Mouse (Mus musculus) hindbrain, embryonic 14.5 days (tissue): ENCODE measurements around the gene Baz2b. TPM values are rescaled to one million over a fixed set of nuclear protein-coding genes. Genes with fewer than 3 reads are reported as not detected.
A peak's percentile ranks its signal among the peaks of the same experiment; 100 is the strongest.

Experiments
- ATAC-seq: fragments of 200-750 bp; cut with Nextera tagmentation; 2 replicates; pipeline ENCODE4 v1.8.0; 2017; ENCODE audit warnings: moderate number of reproducible peaks, mild to moderate bottlenecking, moderate TSS enrichment, moderate library complexity; ENCODE audit not compliant: low FRiP score
- DNase-seq: peaks from one replicate; pipeline ENCODE4 v3.0.0-alpha.2; 2015; ENCODE audit warnings: low spot score
- H3K27ac ChIP-seq: fragments of 300-500 bp; sonication (generic); 2 replicates; pipeline ENCODE4 v1.5.1; 2014; ENCODE audit warnings: mild to moderate bottlenecking, moderate library complexity
- H3K27me3 ChIP-seq: fragments of 300-500 bp; sonication (generic); 2 replicates; pipeline ENCODE4 v1.6.1; 2014; ENCODE audit warnings: mild to moderate bottlenecking, low read length, mixed read lengths; ENCODE audit not compliant: control insufficient read depth, insufficient read depth
- H3K36me3 ChIP-seq: fragments of 300-500 bp; sonication (generic); replicated peaks from 2 replicates; pipeline ENCODE4 v1.6.1; 2014; ENCODE audit not compliant: control insufficient read depth, insufficient read depth
- H3K4me1 ChIP-seq: fragments of 300-500 bp; sonication (generic); replicated peaks from 2 replicates; pipeline ENCODE4 v1.6.1; 2014; ENCODE audit warnings: antibody characterized with exemption, low read length, mixed read lengths; ENCODE audit not compliant: control insufficient read depth, insufficient read depth
- H3K4me2 ChIP-seq: fragments of 300-500 bp; sonication (generic); replicated peaks from 2 replicates; pipeline ENCODE4 v1.6.1; 2014; ENCODE audit warnings: mild to moderate bottlenecking, moderate library complexity
- H3K4me3 ChIP-seq: fragments of 300-500 bp; sonication (generic); replicated peaks from 2 replicates; pipeline ENCODE4 v1.5.1; 2014; ENCODE audit warnings: mild to moderate bottlenecking, low read length
- H3K9ac ChIP-seq: fragments of 300-500 bp; sonication (generic); 2 replicates; pipeline ENCODE4 v1.6.1; 2014
- H3K9me3 ChIP-seq: fragments of 300-500 bp; sonication (generic); 2 replicates; pipeline ENCODE4 v1.6.1; 2016; ENCODE audit warnings: low read length; ENCODE audit not compliant: control insufficient read depth
- WGBS: fragments of 180-500 bp; shearing (Covaris S2); extraction: QIAGEN DNeasy Blood & Tissue Kit; methylation state at CpG from one replicate; pipeline ENCODE4 v1.1.7; 2014; 5-methylcytosine and 5-hydroxymethylcytosine counted together
- polyA plus RNA-seq: library from polyadenylated mRNA; unstranded; fragments of >200 nt; fragmentation: Nextera tagmentation; extraction: Ambion mirVana; gene quantifications from 2 replicates; pipeline ENCODE4 v1.2.1, GENCODE M21; 2014

Gene Baz2b
- polyA plus RNA-seq, 1 experiment from 2014 or later, result 81.2 TPM

DNA sequence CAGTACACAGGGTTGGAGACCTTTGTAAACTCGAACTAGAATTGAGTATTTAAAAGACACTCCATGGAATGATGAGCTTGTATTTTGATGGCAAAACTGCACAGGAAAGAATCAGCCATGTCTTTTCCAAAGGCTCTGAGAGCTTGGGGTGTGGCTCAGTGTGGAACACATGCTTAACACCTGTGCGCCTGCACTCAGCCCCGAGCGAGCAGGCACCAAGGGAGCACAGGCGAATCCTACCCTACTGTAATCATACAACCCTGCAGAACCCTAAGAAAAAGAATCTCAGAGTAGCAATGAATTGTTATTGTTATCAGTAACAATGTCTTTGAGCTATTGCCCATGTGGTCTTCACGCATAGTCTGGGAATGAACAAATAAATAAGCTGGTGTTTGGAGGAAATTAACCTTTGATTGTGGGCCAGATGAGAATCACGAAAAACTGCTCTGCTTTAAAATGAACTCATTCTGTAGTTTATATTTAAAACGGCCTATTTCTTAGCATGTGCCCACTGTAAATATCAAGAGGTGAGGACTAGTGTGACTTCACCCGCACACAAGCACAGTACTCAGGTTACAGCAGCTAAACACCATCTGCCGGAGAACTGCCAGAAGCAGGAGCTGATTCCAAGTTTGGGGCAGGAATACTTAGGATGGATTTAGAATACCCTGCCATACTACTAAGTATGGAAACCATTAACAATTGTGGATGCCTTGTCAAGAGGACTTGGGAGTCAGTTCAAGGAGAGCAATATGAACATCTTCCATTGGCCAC lies 77.2 kb downstream of the Baz2b start:
- Histone ChIP-seq H3K27me3 (no peaks in the 10 kb centered on the region), H3K9ac (no peak overlapping the region), H3K27ac (no peak overlapping the region), H3K36me3 (no peaks in the 10 kb centered on the region), H3K4me2 (no peak overlapping the region), H3K9me3 (no peaks in the 10 kb centered on the region), H3K4me3 (no peak overlapping the region), H3K4me1 (peaks cover 3% of the 10 kb centered on the region)
- DNase-seq, result no peak
- ATAC-seq, result no peak
- WGBS, result 76% methylated on average over 10 of the region's 10 CpGs

GRCm38 (mm10) chr2:60128631-60129030 lies 81.0 kb downstream of the Baz2b start:
- H3K36me3 ChIP-seq, result no peaks in the 10 kb centered on the region
- no peaks in the 10 kb centered on the region for H3K27me3 ChIP-seq
- no peak for ATAC-seq
- H3K4me2 ChIP-seq, result no peak overlapping the region
- WGBS, result 94% methylated on average over 7 of the region's 7 CpGs
- H3K9me3 ChIP-seq, result no peaks in the 10 kb centered on the region
- no peak overlapping the region for H3K4me3 ChIP-seq
- DNase-seq, result no peak
- H3K9ac ChIP-seq, result no peak overlapping the region
- no peak overlapping the region for H3K27ac ChIP-seq
- peaks cover 11% of the 10 kb centered on the region for H3K4me1 ChIP-seq

DNA sequence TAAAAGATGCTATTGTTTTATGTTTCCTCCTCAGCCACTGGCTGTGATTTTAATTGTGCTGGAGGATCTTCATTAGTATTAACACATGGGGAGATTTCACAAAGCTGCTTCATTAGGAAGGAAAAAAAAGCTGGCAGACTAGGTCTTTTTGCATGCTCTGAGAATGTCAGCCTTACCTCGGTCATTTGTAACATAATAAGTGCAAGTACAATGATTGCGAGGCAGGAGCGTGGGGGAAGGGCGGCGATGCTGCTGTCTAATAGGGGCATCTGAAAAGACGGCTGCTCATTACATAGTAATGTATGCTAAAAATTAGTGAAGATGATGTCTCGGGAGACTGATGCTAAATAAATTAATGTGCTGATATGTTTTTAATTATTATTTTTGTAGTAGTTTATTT lies 82.8 kb downstream of the Baz2b start:
- peak; percentile 55 for ATAC-seq
- Histone ChIP-seq H3K36me3 (no peaks in the 10 kb centered on the region), H3K4me3 (peak overlapping the region; percentile 95), H3K4me2 (peak overlapping the region; percentile 69), H3K27me3 (no peaks in the 10 kb centered on the region), H3K9me3 (no peaks in the 10 kb centered on the region), H3K4me1 (peaks cover 20% of the 10 kb centered on the region), H3K27ac (peak overlapping the region; percentile 75), H3K9ac (peak overlapping the region; percentile 97)
- DNase-seq, result peak; percentile 74
- WGBS, result 2% methylated on average over 7 of the region's 7 CpGs

DNA sequence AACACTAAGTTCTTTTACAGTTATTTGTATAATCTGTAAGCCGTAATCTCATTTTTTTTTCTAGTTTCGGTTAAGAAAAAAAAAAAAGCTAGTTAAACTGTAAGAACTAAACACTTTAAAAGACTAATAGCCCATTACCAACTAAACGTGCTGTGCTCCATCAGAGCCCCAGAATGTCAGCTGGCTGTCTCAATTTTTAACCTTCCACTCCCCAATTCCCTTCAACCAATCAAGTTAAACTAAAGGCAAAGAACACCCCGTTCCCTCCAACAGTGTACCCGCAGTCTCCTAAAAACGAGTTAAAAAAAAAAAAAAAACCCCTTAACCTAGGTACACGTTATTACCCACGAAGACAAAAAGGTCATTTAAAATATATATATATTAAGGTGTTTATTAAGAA lies 83.3 kb downstream of the Baz2b start:
- Histone ChIP-seq H3K4me2 (peak overlapping the region; percentile 69), H3K4me3 (peak overlapping the region; percentile 95), H3K27me3 (no peaks in the 10 kb centered on the region), H3K9ac (peak overlapping the region; percentile 97), H3K36me3 (no peaks in the 10 kb centered on the region), H3K9me3 (no peaks in the 10 kb centered on the region), H3K4me1 (peaks cover 23% of the 10 kb centered on the region), H3K27ac (peak overlapping the region; percentile 99)
- 5% methylated on average over 8 of the region's 8 CpGs for WGBS
- ATAC-seq, result no peak
- no peak for DNase-seq

DNA sequence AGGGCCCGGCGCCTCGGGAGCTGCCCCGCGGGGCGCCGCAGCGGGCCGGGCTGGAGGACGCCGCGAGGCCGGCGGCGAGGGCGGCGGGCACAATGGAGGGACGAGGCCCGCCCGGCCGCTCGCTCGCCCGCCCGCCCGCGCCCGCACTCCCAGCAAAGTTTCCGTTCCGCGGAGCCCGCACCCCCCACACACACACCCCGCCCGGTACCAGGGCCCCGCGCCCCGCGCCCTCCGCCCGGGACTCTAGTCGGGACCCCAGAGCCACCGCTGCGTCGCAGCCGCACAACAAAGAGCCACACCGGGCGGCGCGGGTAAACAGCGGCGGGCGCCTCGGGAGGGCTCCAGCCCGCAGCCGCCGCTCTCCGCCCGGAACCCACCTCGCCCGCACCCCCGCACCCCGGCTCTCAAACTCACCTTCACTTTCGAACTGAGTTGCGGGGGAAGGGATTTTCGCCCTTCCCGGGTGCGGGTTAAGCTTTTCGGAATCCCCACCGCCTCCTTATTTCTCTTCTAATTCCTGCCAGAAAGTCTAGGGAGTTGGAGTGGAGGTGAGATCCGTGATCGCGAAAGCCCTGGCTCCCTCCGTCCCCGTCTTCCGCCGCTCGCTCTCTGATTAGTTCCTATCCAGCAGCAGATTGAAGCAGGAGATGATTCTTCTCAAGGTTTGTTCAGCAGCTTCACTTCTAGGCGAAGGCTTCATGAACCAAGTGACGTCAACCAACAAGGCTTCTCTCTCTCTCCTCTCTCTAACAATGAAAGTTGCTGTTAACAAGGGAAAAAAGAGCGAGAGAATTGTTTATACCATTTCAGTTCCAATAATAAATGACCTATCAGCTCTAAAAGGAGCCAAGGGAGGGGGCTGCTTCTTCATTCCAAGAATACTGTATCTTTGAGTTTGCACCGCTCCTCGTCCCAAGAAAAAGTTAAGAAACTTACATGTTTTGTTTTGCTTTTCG lies 84.3 kb downstream of the Baz2b start:
- Histone ChIP-seq H3K27me3 (no peaks in the 10 kb centered on the region), H3K4me1 (peaks cover 32% of the 10 kb centered on the region), H3K4me3 (peak overlapping the region; percentile 95), H3K27ac (peak overlapping the region; percentile 99), H3K9me3 (no peaks in the 10 kb centered on the region), H3K9ac (peak overlapping the region; percentile 97), H3K4me2 (peak overlapping the region; percentile 69), H3K36me3 (no peaks in the 10 kb centered on the region)
- peak; percentile 70 for ATAC-seq
- peak; percentile 73 for DNase-seq
- under 1% methylated on average over 56 of the region's 83 CpGs for WGBS

GRCm38 (mm10) chr2:60124648-60125048 lies 85.0 kb downstream of the Baz2b start:
- 0% methylated on average over 32 of the region's 47 CpGs for WGBS
- DNase-seq, result peak; percentile 59
- H3K27ac ChIP-seq, result peak overlapping the region; percentile 99
- no peaks in the 10 kb centered on the region for H3K27me3 ChIP-seq
- H3K4me1 ChIP-seq, result peaks cover 37% of the 10 kb centered on the region
- ATAC-seq, result peak; percentile 73
- no peaks in the 10 kb centered on the region for H3K36me3 ChIP-seq
- no peaks in the 10 kb centered on the region for H3K9me3 ChIP-seq
- H3K4me2 ChIP-seq, result peak overlapping the region; percentile 69
- peak overlapping the region; percentile 95 for H3K4me3 ChIP-seq
- peak overlapping the region; percentile 97 for H3K9ac ChIP-seq

DNA sequence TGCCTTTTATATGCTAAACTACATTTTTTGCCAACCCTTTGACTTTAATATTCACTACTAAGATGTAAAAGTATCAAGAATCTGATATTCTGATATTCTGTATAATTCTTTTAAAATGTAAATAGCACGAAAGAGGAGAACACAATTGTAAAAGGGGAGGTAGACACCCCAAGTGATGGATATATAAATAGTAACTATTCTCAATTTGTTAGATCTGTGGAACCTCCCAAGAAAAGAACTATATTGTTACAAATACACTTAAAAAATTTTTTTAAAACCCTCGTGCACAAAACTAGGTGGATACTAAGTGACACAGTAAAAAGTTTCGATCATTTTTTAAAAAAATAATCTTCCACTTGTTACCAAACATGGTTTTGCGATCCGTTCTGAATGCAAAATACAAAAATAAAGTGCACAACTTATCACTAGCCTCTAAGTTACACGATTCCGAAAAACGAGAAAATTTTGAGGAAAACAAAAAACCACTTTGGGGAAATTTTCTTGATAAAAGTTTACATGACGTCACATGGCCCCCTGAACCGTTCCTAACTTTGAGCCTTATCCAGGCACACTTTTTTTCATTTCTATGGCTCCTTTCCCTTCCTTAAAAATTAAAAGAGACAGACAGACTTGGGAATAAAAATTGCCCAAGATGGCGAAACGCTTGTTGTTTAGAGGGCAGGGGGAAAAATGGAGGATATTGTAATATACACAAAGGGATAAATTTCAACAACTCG lies 85.6 kb downstream of the Baz2b start:
- DNase-seq (peak; percentile 55), ATAC-seq (no peak)
- Histone ChIP-seq H3K4me2 (peak overlapping the region; percentile 69), H3K9ac (peak overlapping the region; percentile 97), H3K4me1 (peaks cover 40% of the 10 kb centered on the region), H3K9me3 (no peaks in the 10 kb centered on the region), H3K27ac (peak overlapping the region; percentile 99), H3K36me3 (no peaks in the 10 kb centered on the region), H3K4me3 (peak overlapping the region; percentile 95), H3K27me3 (no peaks in the 10 kb centered on the region)
- 5% methylated on average over 13 of the region's 13 CpGs for whole genome bisulfite sequencing

GRCm38 (mm10) chr2:60123061-60123874 lies 86.4 kb downstream of the Baz2b start:
- peak overlapping the region; percentile 62 for H3K9ac ChIP-seq
- peak overlapping the region; percentile 78 for H3K27ac ChIP-seq
- peak overlapping the region; percentile 70 for H3K4me2 ChIP-seq
- H3K4me3 ChIP-seq, result peak overlapping the region; percentile 29
- no peaks in the 10 kb centered on the region for H3K9me3 ChIP-seq
- WGBS, result 28% methylated on average over 6 of the region's 6 CpGs
- no peaks in the 10 kb centered on the region for H3K36me3 ChIP-seq
- H3K4me1 ChIP-seq, result peaks cover 47% of the 10 kb centered on the region
- ATAC-seq (no peak), DNase-seq (peak; percentile 59)
- H3K27me3 ChIP-seq, result no peaks in the 10 kb centered on the region
